8 mouse cellular contexts compared by ENCODE assay signal in genomic region chr7:4925441-4926381, GRCm38 (mm10). TPM values are rescaled to one million over a fixed set of nuclear protein-coding genes. Genes with fewer than 3 reads are reported as not detected.
A peak's percentile ranks its signal among the peaks of the same experiment; 100 is the strongest.
DNase-seq lines count a peak whose midpoint lies in the region; ATAC-seq lines count a peak whose summit lies in the region.

Gene Ssc5d (plus strand): TSS chr7:4925785.

- DNase-seq in kidney, adult 9 months, result no peak
- peak; percentile 64 for DNase-seq in embryo, embryonic 10.5 days (ENCODE audit: low spot score)
- peak; percentile 98 for DNase-seq in heart, adult 11 months
- no peak for DNase-seq in layer of hippocampus, adult 9-10 months (ENCODE audit: low spot score)
- DNase-seq in thymus, adult 18-20 months, result no peak

- H3K4me2 ChIP-seq in kidney, embryonic 14.5 days (replicated peaks; ENCODE audit: low read depth, low read length), result peak within 1 kb of the TSS; percentile 2; the same call in 1 of the 2 replicates
- 0 out of 2 replicates have a peak within 1 kb of the TSS, but pooled peaks have one; percentile 56 for H3K4me2 ChIP-seq in intestine, embryonic 16.5 days (ENCODE audit: low read depth, low read length)
- peak within 1 kb of the TSS; percentile 92 for H3K4me2 ChIP-seq in midbrain, embryonic 16.5 days (ENCODE audit: low read length)

- ATAC-seq in kidney, embryonic 14.5 days (ENCODE audit: low FRiP score, low TSS enrichment), result peak; percentile 39
- ATAC-seq in intestine, embryonic 16.5 days, result peak; percentile 63
- ATAC-seq in midbrain, embryonic 16.5 days, result no peak

- peaks cover 52% of the 10 kb centered on the region for H3K4me1 ChIP-seq in kidney, embryonic 14.5 days (ENCODE audit: control insufficient read depth, insufficient read depth, low read length)
- H3K4me1 ChIP-seq in intestine, embryonic 16.5 days (ENCODE audit: control insufficient read depth, insufficient read depth, low read length), result peaks cover 42% of the 10 kb centered on the region
- peaks cover 38% of the 10 kb centered on the region for H3K4me1 ChIP-seq in midbrain, embryonic 16.5 days (ENCODE audit: control insufficient read depth, insufficient read depth, low read length)

- H3K4me3 ChIP-seq in kidney, embryonic 14.5 days (ENCODE audit: low read length), result no peak within 1 kb of the TSS
- no peak within 1 kb of the TSS for H3K4me3 ChIP-seq in intestine, embryonic 16.5 days (ENCODE audit: low read length)
- no peak within 1 kb of the TSS for H3K4me3 ChIP-seq in midbrain, embryonic 16.5 days (ENCODE audit: low read depth, low read length)

- H3K36me3 ChIP-seq in kidney, embryonic 14.5 days (ENCODE audit: control insufficient read depth, insufficient read depth, low read length), result peaks cover 3% of the 10 kb centered on the region
- peaks cover 3% of the 10 kb centered on the region for H3K36me3 ChIP-seq in intestine, embryonic 16.5 days (ENCODE audit: control insufficient read depth, insufficient read depth, low read length)
- peaks cover 3% of the 10 kb centered on the region; the same call in 1 of the 2 replicates for H3K36me3 ChIP-seq in midbrain, embryonic 16.5 days (ENCODE audit: control insufficient read depth, insufficient read depth, low read length)

- peak within 1 kb of the TSS; percentile 40; the same call in 1 of the 2 replicates for H3K9ac ChIP-seq in kidney, embryonic 14.5 days (ENCODE audit: low read depth, low read length)
- peak within 1 kb of the TSS; percentile 69 for H3K9ac ChIP-seq in intestine, embryonic 16.5 days (ENCODE audit: low read depth, low read length)
- peak within 1 kb of the TSS; percentile 50 for H3K9ac ChIP-seq in midbrain, embryonic 16.5 days (ENCODE audit: low read depth, low read length)

- H3K27me3 ChIP-seq in kidney, embryonic 14.5 days (ENCODE audit: control insufficient read depth, insufficient read depth, low read length), result no peaks in the 10 kb centered on the region
- H3K27me3 ChIP-seq in intestine, embryonic 16.5 days (replicated peaks; ENCODE audit: control insufficient read depth, insufficient read depth, low read length), result no peaks in the 10 kb centered on the region; the same call in 1 of the 2 replicates
- no peaks in the 10 kb centered on the region for H3K27me3 ChIP-seq in midbrain, embryonic 16.5 days (ENCODE audit: control insufficient read depth, insufficient read depth, low read depth, low read length)

- peak within 1 kb of the TSS; percentile 94 for H3K27ac ChIP-seq in kidney, embryonic 14.5 days (ENCODE audit: low read depth, low read length)
- H3K27ac ChIP-seq in intestine, embryonic 16.5 days (ENCODE audit: low read length), result peak within 1 kb of the TSS; percentile 91
- H3K27ac ChIP-seq in midbrain, embryonic 16.5 days (ENCODE audit: low read length), result peak within 1 kb of the TSS; percentile 99

- no peaks in the 10 kb centered on the region for H3K9me3 ChIP-seq in kidney, embryonic 14.5 days (ENCODE audit: control insufficient read depth, low read length)
- no peaks in the 10 kb centered on the region for H3K9me3 ChIP-seq in intestine, embryonic 16.5 days (ENCODE audit: control insufficient read depth, low read length)
- no peaks in the 10 kb centered on the region for H3K9me3 ChIP-seq in midbrain, embryonic 16.5 days (replicated peaks; ENCODE audit: control insufficient read depth, low read length, poor library complexity, severe bottlenecking)

- 12% methylated on average over 5 of the region's 6 CpGs for WGBS in kidney, embryonic 14.5 days
- WGBS in intestine, embryonic 16.5 days, result 14% methylated on average over 6 of the region's 6 CpGs
- 0% methylated on average over 5 of the region's 6 CpGs for WGBS in midbrain, embryonic 16.5 days

RNA-seq across cellular contexts. Expression of gene Ssc5d, which starts in this region (rescaled TPM):
- polyA plus RNA-seq in kidney, embryonic 14.5 days (2014; fragmentation: Nextera tagmentation; extraction: Ambion mirVana), result 1.1 and 2.5 TPM in 2 replicates
- 3.6 and 3.7 TPM in 2 replicates for polyA plus RNA-seq in intestine, embryonic 16.5 days (2015; fragmentation: Nextera tagmentation; extraction: Ambion mirVana)
- polyA plus RNA-seq in midbrain, embryonic 16.5 days (2015; fragmentation: Nextera tagmentation; extraction: Ambion mirVana), result 0.72 and 0.85 TPM in 2 replicates

Comparison
In these comparisons a context has a peak if more than half of its experiments do, and no peak if none do; other contexts are left out.
1. H3K4me2 ChIP-seq: peak in every context shown above with its lines; median percentile 92 in midbrain, embryonic 16.5 days; 56 in intestine, embryonic 16.5 days; 2 in kidney, embryonic 14.5 days.
2. DNase-seq: peak in embryo, embryonic 10.5 days (single experiment) and heart, adult 11 months (single experiment); none in kidney, adult 9 months (single experiment), layer of hippocampus, adult 9-10 months (single experiment) and thymus, adult 18-20 months (0 of 2).
3. Peak in every context shown above with its lines, with median percentiles within 50 percentile points of each other: H3K27ac ChIP-seq and H3K9ac ChIP-seq.